Mouse (Mus musculus) macrophage (primary cell): ENCODE data around the gene Aph1a. TPM values are rescaled to one million over a fixed set of nuclear protein-coding genes. Genes with fewer than 3 reads are reported as not detected.

ENCODE experiments used
- H3K27ac ChIP-seq: fragments of 350-480 bp; formaldehyde crosslinking; 2 replicates; pipeline ENCODE4 v1.9.0; 2021
- H3K36me3 ChIP-seq: fragments of 350-480 bp; formaldehyde crosslinking; 2 replicates; pipeline ENCODE4 v1.9.0; 2021; ENCODE audit errors: inconsistent target
- H3K4me3 ChIP-seq: fragments of 350-480 bp; formaldehyde crosslinking; 2 replicates; pipeline ENCODE4 v1.9.0; 2021; ENCODE audit errors: inconsistent target
- H3K79me2 ChIP-seq: fragments of 350-480 bp; formaldehyde crosslinking; 2 replicates; pipeline ENCODE4 v1.9.0; 2021; ENCODE audit errors: inconsistent target
- WGBS: methylation state at CpG from one replicate; pipeline ENCODE4 v1.1.7; 2026; ENCODE audit warnings: inconsistent platforms; ENCODE audit not compliant: missing documents; 5-methylcytosine and 5-hydroxymethylcytosine counted together
- polyA plus RNA-seq: library from polyadenylated mRNA; stranded (reverse); fragments of 250-400 nt; gene quantifications from 3 replicates; pipeline ENCODE4 v1.2.4, GENCODE M21; 2018; ENCODE audit warnings: inconsistent platforms

Gene Aph1a
- polyA plus RNA-seq, 1 experiment from 2014 or later: 49.5 TPM

DNA sequence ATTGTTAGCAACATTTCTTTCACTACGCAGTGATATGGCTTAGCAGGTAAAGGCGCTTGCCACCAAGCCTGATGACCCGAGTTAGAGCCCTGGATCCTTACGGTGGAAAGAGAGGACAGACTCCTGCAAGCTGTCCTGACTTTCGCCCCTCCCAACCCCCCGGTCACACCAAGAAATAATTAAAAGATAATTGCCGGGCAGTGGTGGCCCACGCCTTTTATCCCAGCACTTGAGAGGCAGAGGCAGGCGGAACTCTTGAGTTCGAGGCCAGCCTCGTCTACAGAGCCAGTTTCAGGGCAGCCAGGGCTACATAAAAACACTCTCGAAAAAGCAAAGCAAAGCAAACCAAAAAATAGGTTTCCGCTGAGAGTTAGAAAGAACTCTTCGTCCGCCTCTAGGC is 22.8 kb upstream of the Aph1a start:
- 8% methylated on average over 14 of the region's 15 CpGs for WGBS

GRCm38 (mm10) chr3:95871392-95871867 is 22.3 kb upstream of the Aph1a start, which contains the start of gene Mrps21:
Gene Mrps21 (minus strand): TSS chr3:95871519.
- Histone ChIP-seq H3K36me3 (peaks cover 27% of the 10 kb centered on the region), H3K4me3 (peak within 1 kb of the TSS; percentile 83), H3K79me2 (peaks cover 68% of the 10 kb centered on the region), H3K27ac (peak within 1 kb of the TSS; percentile 64)
- 0% methylated on average over 33 of the region's 33 CpGs for WGBS

More for the DNA sequence above, 22.8 kb upstream of the Aph1a start:
- Histone ChIP-seq H3K27ac (peak overlapping the region; percentile 64), H3K4me3 (peak overlapping the region; percentile 83), H3K36me3 (peaks cover 27% of the 10 kb centered on the region), H3K79me2 (peaks cover 68% of the 10 kb centered on the region)

GRCm38 (mm10) chr3:95872048-95872447 is 21.7 kb upstream of the Aph1a start:
- WGBS: 89% methylated on average over 7 of the region's 7 CpGs
- Histone ChIP-seq H3K27ac (peak overlapping the region; percentile 64; the same call in 1 of the 2 replicates), H3K36me3 (peaks cover 25% of the 10 kb centered on the region), H3K79me2 (peaks cover 61% of the 10 kb centered on the region), H3K4me3 (peak overlapping the region; percentile 83)

DNA sequence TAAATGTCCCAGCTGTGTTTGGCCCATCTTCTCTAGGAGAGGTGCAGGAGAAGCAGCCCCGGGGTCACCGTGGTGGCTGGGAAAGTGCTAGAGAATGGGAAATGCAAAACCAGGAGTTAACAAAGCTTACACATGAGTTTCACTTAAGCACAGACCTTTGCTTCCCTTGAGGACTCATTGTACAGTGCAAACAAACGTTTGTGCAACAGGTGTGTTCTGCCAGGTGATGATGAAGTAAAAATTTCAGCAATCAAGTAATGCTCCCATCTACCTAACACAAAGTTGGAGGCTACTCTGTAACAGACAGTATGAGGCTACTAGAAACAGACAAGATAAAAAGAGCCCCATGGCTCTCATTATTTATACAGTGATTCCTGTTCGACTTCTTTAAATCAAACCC is 14.7 kb upstream of the Aph1a start:
- H3K27ac ChIP-seq: no peak overlapping the region
- H3K36me3 ChIP-seq: no peaks in the 10 kb centered on the region; the same call in 1 of the 2 replicates
- H3K4me3 ChIP-seq: no peak overlapping the region
- WGBS: 92% methylated on average over 4 of the region's 4 CpGs
- H3K79me2 ChIP-seq: no peaks in the 10 kb centered on the region; the same call in 1 of the 2 replicates

DNA sequence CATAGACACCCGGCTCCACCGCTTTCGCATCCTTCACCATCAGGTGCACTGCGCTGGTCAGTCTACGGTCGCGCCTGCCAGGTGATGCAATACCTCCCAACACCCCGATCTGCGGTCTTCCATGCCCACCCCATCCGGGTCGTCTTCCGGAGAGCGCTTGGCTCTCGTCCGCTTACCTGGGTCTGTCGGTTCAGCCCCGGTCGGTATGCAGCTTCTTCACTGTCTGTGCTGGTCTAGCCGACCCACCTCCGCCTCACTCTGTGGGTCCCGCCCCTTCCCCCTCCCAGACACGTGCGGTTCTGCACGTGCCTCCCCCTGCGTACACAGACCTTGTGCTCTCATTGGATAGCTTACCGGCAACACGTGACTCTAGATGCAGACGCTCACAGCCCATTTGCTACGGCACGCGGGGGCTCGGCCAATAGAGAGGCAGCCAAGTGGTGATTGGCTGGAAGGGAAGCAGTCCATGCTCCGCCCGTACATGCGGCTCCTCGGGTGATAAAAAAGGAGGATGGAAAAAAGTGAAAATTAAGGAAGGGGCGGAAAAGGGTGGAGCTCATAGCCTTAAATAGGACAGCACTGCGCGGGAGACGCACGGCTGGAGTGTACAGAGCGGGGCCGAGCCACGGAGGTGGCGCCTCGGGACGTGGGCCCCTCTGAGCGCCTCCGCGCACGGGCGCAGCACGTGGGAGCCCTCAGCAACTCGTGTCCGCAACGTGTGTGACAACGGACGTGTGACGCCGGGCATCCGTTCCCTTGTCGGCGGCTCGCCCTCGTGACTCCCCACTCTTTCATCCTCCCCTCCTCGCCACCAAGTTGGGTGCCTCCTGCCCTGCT is 11.6 kb upstream of the Aph1a start, which contains the start of gene Ciart:
TSS of gene Ciart (minus strand) at position 273 of the 837 bp plus-strand sequence.
- WGBS: 1% methylated on average over 65 of the region's 66 CpGs
- H3K36me3 ChIP-seq: peaks cover 29% of the 10 kb centered on the region
- H3K4me3 ChIP-seq: peak within 1 kb of the TSS; percentile 56
- no peaks in the 10 kb centered on the region for H3K79me2 ChIP-seq
- H3K27ac ChIP-seq: peak within 1 kb of the TSS; percentile 40

- no peaks in the 10 kb centered on the region for H3K79me2 ChIP-seq
- peak overlapping the region; percentile 40 for H3K27ac ChIP-seq
- peak overlapping the region; percentile 56 for H3K4me3 ChIP-seq
- WGBS: 2% methylated on average over 23 of the region's 24 CpGs
- H3K36me3 ChIP-seq: peaks cover 31% of the 10 kb centered on the region
Measured at GRCm38 (mm10) chr3:95882816-95883425, 10.8 kb upstream of the Aph1a start.

DNA sequence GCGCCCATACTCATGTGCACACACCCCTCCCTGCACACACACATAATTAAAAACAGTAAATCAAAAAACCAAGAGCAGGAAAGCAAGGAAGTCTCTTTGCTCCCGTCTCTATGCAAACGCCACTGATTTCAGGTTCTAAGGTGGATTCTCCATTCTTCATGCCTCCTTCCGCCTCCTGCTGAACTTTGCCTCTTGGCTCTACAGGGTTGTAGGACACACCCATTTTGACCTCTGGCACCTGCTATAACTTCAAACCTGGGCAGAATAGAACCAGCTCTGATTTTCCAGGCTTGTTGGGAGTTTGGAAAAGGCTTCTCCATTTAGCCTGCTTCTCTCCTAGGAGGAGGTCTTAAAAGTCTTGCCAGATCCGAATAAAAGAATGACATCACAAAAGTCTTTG is 9.4 kb upstream of the Aph1a start:
- H3K36me3 ChIP-seq: peaks cover 31% of the 10 kb centered on the region
- 97% methylated on average over 5 of the region's 5 CpGs for WGBS
- H3K4me3 ChIP-seq: no peak overlapping the region
- peaks cover 4% of the 10 kb centered on the region; the same call in 1 of the 2 replicates for H3K79me2 ChIP-seq
- H3K27ac ChIP-seq: no peak overlapping the region

DNA sequence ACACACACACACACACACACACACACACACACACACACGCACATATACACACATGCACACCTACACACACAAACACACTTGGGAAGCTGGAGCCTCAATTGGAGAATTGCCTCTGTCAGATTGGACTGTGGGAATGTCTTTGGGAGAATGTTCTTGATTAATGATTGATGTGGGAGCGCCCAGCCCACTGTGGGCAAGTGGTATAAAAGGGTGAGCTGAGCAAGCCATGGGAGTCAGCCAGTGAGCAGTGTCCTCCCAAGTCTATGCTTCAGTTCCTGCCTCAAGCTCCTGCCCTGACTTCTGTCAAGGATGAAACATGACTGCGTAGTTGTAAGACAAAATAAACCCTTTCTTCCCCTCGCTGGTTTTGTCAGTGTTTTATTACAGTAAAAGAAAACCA is 6.2 kb upstream of the Aph1a start:
- H3K79me2 ChIP-seq: peaks cover 23% of the 10 kb centered on the region
- H3K27ac ChIP-seq: no peak overlapping the region
- H3K4me3 ChIP-seq: no peak overlapping the region
- 83% methylated on average over 3 of the region's 4 CpGs for WGBS
- H3K36me3 ChIP-seq: peaks cover 31% of the 10 kb centered on the region

- Histone ChIP-seq H3K27ac (no peak overlapping the region), H3K4me3 (no peak overlapping the region), H3K36me3 (peaks cover 26% of the 10 kb centered on the region), H3K79me2 (peaks cover 29% of the 10 kb centered on the region)
- 94% methylated on average over 3 of the region's 3 CpGs for WGBS
Measured at GRCm38 (mm10) chr3:95889664-95890063, 4.1 kb upstream of the Aph1a start.

GRCm38 (mm10) chr3:95891211-95892065 is 2.3 kb upstream of the Aph1a start, which contains the start of gene BC028528:
Gene BC028528 (minus strand): TSS chr3:95892005.
- peaks cover 43% of the 10 kb centered on the region for H3K79me2 ChIP-seq
- WGBS: 9% methylated on average over 12 of the region's 12 CpGs
- H3K27ac ChIP-seq: peak within 1 kb of the TSS; percentile 82
- peaks cover 10% of the 10 kb centered on the region for H3K36me3 ChIP-seq
- H3K4me3 ChIP-seq: peak within 1 kb of the TSS; percentile 52

DNA sequence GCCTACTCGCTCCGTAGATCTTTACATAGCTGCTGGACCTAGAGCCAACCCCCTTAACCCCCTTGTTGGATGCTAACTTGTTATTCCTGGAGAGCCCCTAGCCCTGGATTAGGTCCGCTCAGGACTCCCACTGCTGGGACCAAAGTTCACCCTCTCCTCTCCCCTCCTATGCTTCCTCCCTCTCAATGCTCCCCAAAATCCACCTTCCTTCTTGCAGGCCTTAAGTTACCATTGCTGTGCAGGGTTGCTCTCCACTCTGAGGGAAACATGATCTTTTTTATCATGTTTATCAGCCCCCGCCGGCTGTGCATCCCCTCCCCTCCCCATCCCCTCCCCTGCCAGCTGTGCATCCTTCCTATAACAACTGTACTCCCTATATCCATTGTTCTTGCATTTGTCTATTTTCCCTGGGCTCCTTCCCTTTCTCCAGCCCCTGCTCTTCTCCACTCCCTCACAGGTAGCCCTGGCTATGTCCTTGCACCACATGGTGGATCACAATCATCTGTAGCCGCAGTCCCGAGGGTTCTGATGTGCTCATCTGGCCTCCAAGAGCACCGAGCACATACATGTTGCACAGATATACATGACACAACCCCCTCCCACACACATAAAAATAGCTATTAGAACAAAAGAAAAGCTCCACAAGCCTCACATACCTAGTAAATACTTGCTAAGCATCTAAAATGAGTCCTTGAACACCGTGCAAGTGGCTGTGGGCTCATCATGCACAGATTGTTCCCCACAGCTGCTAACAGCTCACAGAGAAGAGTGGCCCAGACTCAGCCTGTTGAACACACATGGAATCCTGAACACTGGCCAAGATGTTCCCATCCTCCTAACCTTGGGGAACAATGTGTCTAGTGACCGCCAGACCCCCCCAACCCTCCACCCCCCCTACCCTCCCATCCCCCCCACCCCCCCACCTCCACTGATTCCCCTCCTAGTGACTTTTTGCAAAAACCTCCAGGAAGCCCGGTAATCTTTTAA is 1.4 kb upstream of the Aph1a start:
- Histone ChIP-seq H3K27ac (peak overlapping the region; percentile 82), H3K79me2 (peaks cover 43% of the 10 kb centered on the region), H3K36me3 (peaks cover 1% of the 10 kb centered on the region; the same call in 1 of the 2 replicates), H3K4me3 (peak overlapping the region; percentile 52)
- WGBS: 28% methylated on average over 11 of the region's 11 CpGs

GRCm38 (mm10) chr3:95893126-95893525 is 643 bp upstream of the Aph1a start:
- peak overlapping the region; percentile 82 for H3K27ac ChIP-seq
- WGBS: 5% methylated on average over 7 of the region's 7 CpGs
- H3K4me3 ChIP-seq: peak overlapping the region; percentile 36
- peaks cover 43% of the 10 kb centered on the region for H3K79me2 ChIP-seq
- no peaks in the 10 kb centered on the region; the same call in 1 of the 2 replicates for H3K36me3 ChIP-seq
